Mouse (Mus musculus) mature B cell (primary cell): Measurements from ENCODE around the gene Dnajb11.

Experiments
- in situ Hi-C: fragments of 300-500 bp; cut with MboI; formaldehyde crosslinking; loops from 2 replicates; pipeline ENCODE4 v1.14.3; 2019

Gene Dnajb11

DNA sequence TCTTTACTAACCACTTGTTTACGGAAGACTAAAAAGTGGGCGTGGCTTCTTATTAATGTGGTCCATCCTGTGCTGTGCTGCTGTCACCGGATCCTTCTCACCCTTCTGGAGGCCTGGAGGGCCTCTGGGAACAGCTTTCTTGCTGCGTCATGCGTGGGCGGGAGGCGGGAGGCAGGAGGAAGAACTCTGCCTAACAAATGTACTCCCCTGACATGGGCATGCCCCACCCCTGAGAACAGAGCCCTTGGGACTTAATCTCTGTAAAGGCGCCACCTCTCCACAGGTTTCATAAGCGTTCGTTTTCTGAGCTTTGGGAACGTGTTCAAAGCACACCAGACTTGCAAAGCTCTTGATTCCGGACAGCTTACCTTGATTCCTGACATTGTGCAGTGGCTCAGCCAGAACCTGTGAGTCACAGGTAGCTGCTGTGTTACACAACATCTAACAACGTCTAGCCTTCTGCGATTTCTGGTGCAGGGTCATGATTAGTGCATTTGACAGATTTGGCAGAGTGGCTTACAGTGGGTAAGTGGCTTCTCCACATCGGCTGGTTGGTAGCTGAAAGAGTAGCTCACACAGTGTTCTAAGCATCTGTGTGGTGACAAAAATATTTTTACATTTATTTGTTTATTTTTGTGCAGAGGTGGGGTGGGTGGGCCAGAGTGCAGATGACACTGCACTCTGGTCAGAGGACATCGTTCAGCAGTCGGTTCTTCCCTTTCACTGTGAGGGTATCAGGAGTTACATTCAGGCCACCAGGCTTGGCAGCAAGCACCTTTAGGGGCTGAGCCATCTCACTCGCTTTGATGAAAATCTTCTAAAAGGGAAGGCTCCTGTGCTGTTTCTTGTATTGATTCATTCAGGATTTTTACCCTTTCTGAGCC lies 62.6 kb downstream of the Dnajb11 start:
- in situ Hi-C loops = no loop called here

GRCm38 (mm10) chr16:22921761-22922160 lies 64.1 kb downstream of the Dnajb11 start:
- in situ Hi-C loops = no loop called here

- in situ Hi-C loops = no loop called here
These were observed 64.8 kb downstream of the Dnajb11 start for GRCm38 (mm10) chr16:22922433-22922832.
